Mouse (Mus musculus) forelimb bud, embryonic 11.5 days (tissue): ENCODE measurements at regions not wholly inside any gene's neighbourhood (a gene's known extent, or its start where the extent isn't known, plus 50 kb on each side); places are given as distances from the start of the nearest gene placed in this dataset.
A peak's percentile ranks its signal among the peaks of the same experiment; 100 is the strongest.

Experiments used
- DNase-seq: peaks from one replicate; pipeline ENCODE4 v3.0.0-alpha.2; 2012; ENCODE audit warnings: low read depth, low spot score

DNA sequence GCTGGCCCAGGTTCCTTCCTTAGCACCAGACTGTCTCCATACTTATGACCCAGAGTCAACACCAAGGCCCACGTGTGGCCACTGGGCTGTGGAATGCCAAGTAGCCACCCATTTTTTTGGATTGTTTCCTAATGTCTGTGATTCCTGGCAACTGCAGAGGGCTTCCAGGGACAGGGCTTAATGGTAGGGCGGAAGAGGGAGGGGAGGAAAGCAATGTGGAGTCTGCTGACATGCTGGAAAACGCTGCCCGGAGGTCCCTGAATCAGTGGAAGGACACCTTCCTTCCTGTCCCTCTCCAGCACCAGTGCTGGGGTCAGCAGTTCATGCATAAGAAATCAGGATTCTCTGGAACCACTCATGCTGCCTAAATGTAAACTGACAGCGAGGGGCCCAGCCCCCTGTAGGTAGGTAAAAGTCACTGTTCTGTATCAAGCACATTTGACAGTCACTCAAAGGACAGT is 90.8 kb downstream of the Iyd start:
- peak; percentile 3 for DNase-seq

- DNase-seq, result peak; percentile 51
These were observed 93.9 kb downstream of the Iyd start for GRCm38 (mm10) chr10:3633871-3634496.

GRCm38 (mm10) chr10:3644111-3644510 is 96.1 kb upstream of the Plekhg1 start:
- DNase-seq, result no peak

DNA sequence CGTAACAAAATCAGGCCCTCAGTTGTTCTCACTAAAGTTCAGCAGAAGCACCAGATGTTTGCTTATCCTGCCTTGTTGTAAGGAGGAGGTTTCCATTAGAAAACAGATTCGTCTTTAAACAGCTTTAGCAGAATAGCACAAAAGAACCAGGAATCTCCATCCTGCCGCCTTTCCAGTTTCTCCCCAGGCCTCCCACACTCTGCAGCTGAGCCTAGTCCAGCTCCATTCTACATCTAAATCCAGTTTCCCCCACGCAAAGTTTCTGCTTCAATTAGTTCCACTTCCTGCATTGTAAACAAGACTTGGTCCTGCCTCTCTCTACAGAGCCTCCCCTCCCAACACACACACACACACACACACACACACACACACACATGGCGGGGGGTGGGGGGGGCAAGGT is 95.1 kb upstream of the Plekhg1 start:
- DNase-seq, result no peak

GRCm38 (mm10) chr10:3646151-3646910 is 93.8 kb upstream of the Plekhg1 start:
- no peak for DNase-seq

DNA sequence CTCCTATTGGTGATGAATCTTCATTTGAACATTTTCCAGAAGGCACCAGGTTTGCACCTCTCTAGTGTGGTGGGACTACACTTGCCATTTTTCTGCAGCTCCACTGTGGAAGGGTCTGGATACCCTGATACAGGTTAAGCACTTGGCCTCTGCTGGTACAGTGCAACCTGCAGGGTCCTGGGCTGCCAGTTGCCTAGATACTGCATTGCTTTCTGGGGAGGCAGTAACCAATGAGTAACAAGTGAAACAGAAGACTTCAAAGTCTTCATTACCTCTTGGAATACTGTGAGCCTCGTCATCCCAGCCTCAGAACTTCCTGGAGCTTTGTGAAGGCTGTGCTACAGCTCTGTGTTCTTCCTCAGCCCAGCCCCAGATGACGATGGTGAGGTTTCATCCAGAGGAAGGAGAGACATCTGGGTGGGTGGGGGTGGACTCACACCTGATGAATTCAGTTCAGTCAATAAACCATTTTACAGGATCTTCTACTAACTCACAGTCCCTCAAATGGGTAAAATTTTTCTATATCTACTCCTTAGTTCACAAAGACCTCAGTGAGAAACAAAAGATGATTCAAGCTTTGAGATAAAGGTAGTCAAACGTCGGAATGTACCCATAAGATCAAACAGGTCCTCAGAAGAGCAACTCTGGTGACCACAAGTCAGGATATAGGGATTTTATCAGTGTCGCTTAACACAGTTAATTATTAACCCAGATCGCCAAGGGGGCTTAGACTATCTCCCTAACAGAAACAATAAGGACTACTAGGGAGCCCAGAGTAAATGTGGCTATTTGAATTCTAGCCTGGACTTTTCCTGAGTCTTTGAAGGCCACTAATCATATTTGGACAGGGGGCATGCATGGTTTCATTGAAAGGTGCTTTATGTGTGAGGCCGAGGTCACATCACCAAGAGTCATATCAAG is 92.1 kb upstream of the Plekhg1 start:
- DNase-seq, result no peak

DNA sequence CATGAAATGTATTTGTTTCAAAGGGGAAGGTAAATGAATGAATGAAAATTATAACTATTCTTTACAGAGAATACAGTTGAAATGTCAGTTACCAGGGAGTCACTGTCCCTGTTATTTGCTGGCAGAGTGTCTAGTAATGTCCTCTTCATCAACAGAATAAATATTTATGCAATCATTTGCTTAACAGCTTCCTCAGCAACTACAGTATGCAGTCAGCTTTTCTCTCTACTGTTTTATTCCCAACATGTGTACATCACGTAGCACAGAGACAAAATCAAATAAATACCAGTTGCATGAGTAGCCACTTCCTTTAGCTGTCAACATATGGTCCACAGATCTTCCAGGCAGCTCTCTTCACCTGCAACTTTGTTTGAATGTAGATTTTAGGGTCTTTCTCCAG is 90.2 kb upstream of the Plekhg1 start:
- DNase-seq, result peak; percentile 28

GRCm38 (mm10) chr10:3650561-3650960 is 89.6 kb upstream of the Plekhg1 start:
- no peak for DNase-seq

GRCm38 (mm10) chr10:3652522-3652921 is 87.6 kb upstream of the Plekhg1 start:
- no peak for DNase-seq

DNA sequence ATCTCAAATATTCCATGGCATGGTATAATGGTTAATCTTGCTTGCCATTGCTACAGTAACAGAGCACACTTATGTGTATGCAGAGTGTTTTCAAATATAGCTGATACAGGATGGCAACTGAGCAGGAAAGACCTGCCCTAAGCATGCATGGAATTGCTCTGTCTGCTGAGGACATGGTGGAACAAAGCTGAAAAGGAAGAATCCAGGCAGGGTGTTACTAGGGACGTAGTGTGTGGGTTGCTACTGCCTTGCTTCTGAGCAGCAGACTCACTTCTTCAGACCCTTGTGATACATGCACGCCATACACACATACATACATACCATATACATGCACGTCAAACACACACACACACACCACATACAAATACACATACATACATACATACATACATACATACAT is 84.1 kb upstream of the Plekhg1 start:
- DNase-seq, result no peak

DNA sequence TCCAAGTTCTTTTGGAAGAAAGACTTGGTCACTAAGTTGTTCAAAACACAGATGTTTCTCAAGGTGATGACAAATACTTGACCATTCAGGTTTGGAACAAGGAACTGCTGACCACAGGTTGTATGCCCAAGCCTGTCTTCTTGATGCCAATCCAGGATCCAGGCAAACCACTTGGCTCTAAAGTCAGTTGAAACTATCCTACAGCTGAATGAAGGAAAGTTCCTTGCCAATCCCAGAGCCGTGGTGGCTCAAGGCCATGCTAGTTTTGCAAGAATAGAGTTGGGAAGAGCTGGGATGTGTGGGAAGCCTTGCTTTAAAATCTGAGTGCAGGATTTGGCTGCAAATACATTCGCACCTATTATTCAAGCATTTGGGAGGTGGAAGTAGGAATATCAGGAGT is 78.0 kb upstream of the Plekhg1 start:
- no peak for DNase-seq

DNA sequence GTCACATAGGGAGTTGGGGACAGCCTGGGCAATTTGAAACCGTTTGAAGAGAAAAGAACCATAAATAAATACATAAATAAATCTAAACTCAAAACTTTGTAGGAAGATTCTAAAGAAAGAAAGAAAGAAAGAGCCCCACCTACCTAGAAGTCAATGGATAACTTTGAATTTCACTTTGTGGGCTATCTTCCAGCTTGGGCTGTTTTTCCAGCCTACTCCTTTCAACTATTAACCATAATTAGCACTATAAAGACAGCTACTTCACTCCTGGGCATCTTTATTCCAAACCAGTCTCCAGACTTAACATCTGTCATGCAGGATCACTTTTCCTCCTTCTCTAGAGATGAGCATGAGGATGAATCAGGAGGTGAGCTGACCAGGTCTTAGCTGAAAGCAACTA is 77.6 kb upstream of the Plekhg1 start:
- no peak for DNase-seq

- DNase-seq, result no peak
These were observed 76.9 kb upstream of the Plekhg1 start for GRCm38 (mm10) chr10:3663296-3663695.

DNA sequence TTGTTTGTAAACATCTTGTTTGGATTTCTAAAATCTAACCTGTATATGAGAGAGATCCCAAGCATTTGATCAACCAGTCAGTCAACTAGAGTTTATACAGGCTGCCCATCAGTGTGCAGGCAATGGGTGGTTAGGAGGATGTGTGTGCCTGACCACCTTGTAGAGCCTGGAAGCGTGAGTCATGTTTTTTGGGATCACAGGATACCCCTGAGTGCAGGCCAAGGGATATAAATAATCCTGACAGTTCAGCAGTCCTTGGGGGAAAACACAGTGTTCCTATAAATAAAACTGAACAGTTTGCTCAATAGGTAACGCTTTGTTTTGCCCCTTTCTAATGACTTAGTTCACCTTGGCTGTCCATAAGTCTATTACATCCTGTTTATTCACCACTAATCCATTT is 55.7 kb upstream of the Plekhg1 start:
- DNase-seq, result no peak
